Mouse (Mus musculus) cerebellum, adult 18-20 months (tissue): ENCODE results near the gene 1700069L16Rik.
A peak's percentile ranks its signal among the peaks of the same experiment; 100 is the strongest.

ENCODE experiments used
- DNase-seq, 2 experiments: peaks; one replicate each; pipeline ENCODE4 v3.0.0; 2021

The 1700069L16Rik gene

GRCm38 (mm10) chr5:113724446-113724845, at the start of gene 1700069L16Rik:
Gene 1700069L16Rik, minus strand, starts transcription at chr5:113724772.
- DNase-seq: peak; percentile 94 to 98

- DNase-seq: peak; percentile 76 to 82
Observed at GRCm38 (mm10) chr5:113773664-113774063, 49.1 kb upstream of the 1700069L16Rik start.

GRCm38 (mm10) chr5:113772905-113773519, 48.4 kb upstream of the 1700069L16Rik start:
- DNase-seq: no peak

GRCm38 (mm10) chr5:113772450-113772895, 47.9 kb upstream of the 1700069L16Rik start, which contains the start of the genes Sart3 and Iscu:
Gene Sart3, minus strand, starts transcription at chr5:113772510.
Gene Iscu, plus strand, starts transcription at chr5:113772748.
- peak; percentile 92 to 98 for DNase-seq

- peak; percentile 85 to 86 for DNase-seq
Observed at GRCm38 (mm10) chr5:113771213-113772162, 46.9 kb upstream of the 1700069L16Rik start.

- no peak for DNase-seq
Observed at GRCm38 (mm10) chr5:113768806-113769205, 44.2 kb upstream of the 1700069L16Rik start.

GRCm38 (mm10) chr5:113765641-113766526, 41.3 kb upstream of the 1700069L16Rik start:
- no peak for DNase-seq

- no peak for DNase-seq
Observed at GRCm38 (mm10) chr5:113764426-113764825, 39.9 kb upstream of the 1700069L16Rik start.

- DNase-seq: no peak
Observed at GRCm38 (mm10) chr5:113761585-113761984, 37.0 kb upstream of the 1700069L16Rik start.

- no peak for DNase-seq
Observed at GRCm38 (mm10) chr5:113755347-113756030, 30.9 kb upstream of the 1700069L16Rik start.

- DNase-seq: peak; percentile 37 to 45
Observed at GRCm38 (mm10) chr5:113751521-113752157, 27.1 kb upstream of the 1700069L16Rik start.

- peak in 1 of 2 experiments; percentile 30 for DNase-seq
Observed at GRCm38 (mm10) chr5:113748556-113749331, 24.2 kb upstream of the 1700069L16Rik start.

GRCm38 (mm10) chr5:113747629-113748028, 23.1 kb upstream of the 1700069L16Rik start:
- DNase-seq: no peak

GRCm38 (mm10) chr5:113737607-113738237, 13.2 kb upstream of the 1700069L16Rik start:
- DNase-seq: peak in 1 of 2 experiments; percentile 19

- DNase-seq: peak in 1 of 2 experiments; percentile 43
Observed at GRCm38 (mm10) chr5:113736522-113737164, 12.1 kb upstream of the 1700069L16Rik start.

- no peak for DNase-seq
Observed at GRCm38 (mm10) chr5:113736113-113736502, 11.5 kb upstream of the 1700069L16Rik start.

- peak; percentile 93 to 94 for DNase-seq
Observed at GRCm38 (mm10) chr5:113735345-113736112, 11.0 kb upstream of the 1700069L16Rik start, which contains the start of gene Ficd. Gene Ficd, plus strand, starts transcription at chr5:113735803.

GRCm38 (mm10) chr5:113735023-113735344, 10.4 kb upstream of the 1700069L16Rik start:
- DNase-seq: no peak

- peak in 1 of 2 experiments; percentile 19 for DNase-seq
Observed at GRCm38 (mm10) chr5:113734376-113734775, 9.8 kb upstream of the 1700069L16Rik start.
